Mouse (Mus musculus) embryonic facial prominence, embryonic 10.5 days (tissue): ENCODE results near the gene Marveld1. TPM values are rescaled to one million over a fixed set of nuclear protein-coding genes. Genes with fewer than 3 reads are reported as not detected.

ENCODE experiments used
- DNase-seq: peaks from one replicate; pipeline ENCODE4 v3.0.0-alpha.2; 2017; ENCODE audit warnings: low spot score
- H3K27ac ChIP-seq: fragments of 300-500 bp; sonication (generic); replicated peaks from 2 replicates; pipeline ENCODE4 v1.5.1; 2016; ENCODE audit warnings: mild to moderate bottlenecking
- H3K27me3 ChIP-seq: fragments of 300-500 bp; sonication (generic); replicated peaks from 2 replicates; pipeline ENCODE4 v1.6.1; 2016; ENCODE audit warnings: low read depth, mild to moderate bottlenecking; ENCODE audit not compliant: poor library complexity, severe bottlenecking
- H3K36me3 ChIP-seq: fragments of 300-500 bp; sonication (generic); replicated peaks from 2 replicates; pipeline ENCODE4 v1.6.1; 2016; ENCODE audit warnings: mild to moderate bottlenecking, moderate library complexity
- H3K4me1 ChIP-seq: fragments of 300-500 bp; sonication (generic); 2 replicates; pipeline ENCODE4 v1.6.1; 2016
- H3K4me3 ChIP-seq: fragments of 300-500 bp; sonication (generic); 2 replicates; pipeline ENCODE4 v1.5.1; 2016; ENCODE audit warnings: mild to moderate bottlenecking, moderate library complexity
- H3K9me3 ChIP-seq: fragments of 300-500 bp; sonication (generic); 2 replicates; pipeline ENCODE4 v1.6.1; 2016; ENCODE audit warnings: mild to moderate bottlenecking
- WGBS: fragments of 180-500 bp; shearing (Covaris S2); methylation state at CpG from one replicate; pipeline ENCODE4 v1.1.7; 2016; 5-methylcytosine and 5-hydroxymethylcytosine counted together
- polyA plus RNA-seq: library from polyadenylated mRNA; unstranded; fragments of >200 nt; fragmentation: Nextera tagmentation; extraction: Ambion mirVana; gene quantifications from 2 replicates; pipeline ENCODE4 v1.2.1, GENCODE M21; 2016

Gene Marveld1
- polyA plus RNA-seq, 1 experiment from 2014 or later: 3.9 TPM

DNA sequence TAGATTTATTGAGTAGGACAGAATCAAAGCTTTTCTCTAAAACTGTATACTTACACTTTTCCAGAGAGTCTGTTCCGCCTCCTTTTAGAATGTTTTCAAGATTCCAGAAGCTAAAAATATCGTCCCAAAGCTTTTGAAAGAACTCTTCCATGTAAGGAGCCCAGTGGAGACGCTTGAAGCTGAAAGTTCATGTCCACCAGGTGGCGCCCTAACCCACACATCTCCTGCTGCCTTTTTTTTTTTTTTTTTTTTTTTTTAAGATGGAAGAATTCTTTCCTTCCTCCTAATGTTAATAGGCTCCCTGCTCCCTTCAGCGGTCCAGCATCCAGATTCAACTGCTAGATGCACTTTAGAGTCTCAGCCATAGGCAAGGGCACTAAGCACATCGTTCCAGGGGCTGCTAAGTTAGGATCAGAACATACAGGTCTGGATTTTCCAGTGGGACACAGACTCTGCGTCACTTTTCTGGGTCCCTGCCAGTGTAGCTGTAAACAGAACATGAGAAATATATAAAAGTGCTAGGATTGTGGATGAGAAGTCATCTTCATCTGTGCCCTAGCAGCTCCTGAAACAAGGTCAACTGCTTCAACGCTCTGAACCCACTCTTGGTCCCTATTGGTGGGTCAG, 2.5 kb upstream of the Marveld1 start:
- peak; percentile 85 for DNase-seq
- H3K36me3 ChIP-seq: no peaks in the 10 kb centered on the region
- peaks cover 26% of the 10 kb centered on the region for H3K4me1 ChIP-seq
- H3K9me3 ChIP-seq: no peaks in the 10 kb centered on the region
- no peak overlapping the region for H3K27ac ChIP-seq
- 28% methylated on average over 8 of the region's 8 CpGs for WGBS
- H3K4me3 ChIP-seq: no peak overlapping the region
- H3K27me3 ChIP-seq: peaks cover 44% of the 10 kb centered on the region

DNA sequence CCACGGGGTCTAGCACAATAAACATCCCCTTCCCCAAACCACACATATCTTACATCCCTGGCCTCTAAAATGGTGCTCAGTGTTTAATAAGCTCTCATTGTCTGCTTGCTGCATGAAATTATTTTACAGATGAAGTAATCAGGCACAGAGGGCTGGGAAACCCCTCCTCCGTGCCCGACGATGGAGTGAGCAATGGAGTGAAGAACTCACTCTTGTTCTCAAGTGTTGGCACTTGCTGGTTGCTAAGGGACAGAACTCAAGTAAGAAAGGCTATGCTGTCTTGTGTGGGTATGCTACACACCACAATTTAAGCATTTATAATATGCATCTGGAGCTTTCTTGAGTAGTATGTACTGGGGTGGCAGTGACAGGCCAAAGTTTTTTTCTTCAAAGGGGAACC, 2.0 kb upstream of the Marveld1 start:
- no peak for DNase-seq
- H3K27ac ChIP-seq: no peak overlapping the region
- no peak overlapping the region for H3K4me3 ChIP-seq
- H3K9me3 ChIP-seq: no peaks in the 10 kb centered on the region
- peaks cover 47% of the 10 kb centered on the region for H3K27me3 ChIP-seq
- 78% methylated on average over 4 of the region's 4 CpGs for WGBS
- no peaks in the 10 kb centered on the region for H3K36me3 ChIP-seq
- peaks cover 29% of the 10 kb centered on the region for H3K4me1 ChIP-seq

DNA sequence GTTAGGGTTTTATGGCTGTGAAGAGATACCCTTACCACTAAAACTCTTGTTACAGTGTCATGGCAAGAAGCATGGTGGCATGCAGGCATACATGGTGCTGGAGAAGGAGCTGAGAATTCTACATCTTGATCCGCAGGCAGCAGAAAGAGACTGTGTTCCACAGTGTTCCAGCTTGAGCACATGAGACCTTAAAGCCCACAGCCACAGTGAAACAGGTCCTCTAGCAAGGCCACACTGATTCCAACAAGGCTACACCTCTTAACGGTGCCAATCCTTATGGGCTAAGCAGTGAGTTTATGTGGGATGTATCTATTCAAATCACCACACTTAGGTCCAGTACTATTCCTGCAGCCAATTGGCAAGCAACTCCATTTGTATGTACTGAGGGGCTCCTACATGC, 1.5 kb upstream of the Marveld1 start:
- Histone ChIP-seq H3K4me1 (peaks cover 29% of the 10 kb centered on the region), H3K4me3 (no peak overlapping the region), H3K27ac (no peak overlapping the region), H3K9me3 (no peaks in the 10 kb centered on the region), H3K36me3 (no peaks in the 10 kb centered on the region), H3K27me3 (peaks cover 47% of the 10 kb centered on the region)
- no peak for DNase-seq
- 89% methylated on average over 2 of the region's 2 CpGs for WGBS

DNA sequence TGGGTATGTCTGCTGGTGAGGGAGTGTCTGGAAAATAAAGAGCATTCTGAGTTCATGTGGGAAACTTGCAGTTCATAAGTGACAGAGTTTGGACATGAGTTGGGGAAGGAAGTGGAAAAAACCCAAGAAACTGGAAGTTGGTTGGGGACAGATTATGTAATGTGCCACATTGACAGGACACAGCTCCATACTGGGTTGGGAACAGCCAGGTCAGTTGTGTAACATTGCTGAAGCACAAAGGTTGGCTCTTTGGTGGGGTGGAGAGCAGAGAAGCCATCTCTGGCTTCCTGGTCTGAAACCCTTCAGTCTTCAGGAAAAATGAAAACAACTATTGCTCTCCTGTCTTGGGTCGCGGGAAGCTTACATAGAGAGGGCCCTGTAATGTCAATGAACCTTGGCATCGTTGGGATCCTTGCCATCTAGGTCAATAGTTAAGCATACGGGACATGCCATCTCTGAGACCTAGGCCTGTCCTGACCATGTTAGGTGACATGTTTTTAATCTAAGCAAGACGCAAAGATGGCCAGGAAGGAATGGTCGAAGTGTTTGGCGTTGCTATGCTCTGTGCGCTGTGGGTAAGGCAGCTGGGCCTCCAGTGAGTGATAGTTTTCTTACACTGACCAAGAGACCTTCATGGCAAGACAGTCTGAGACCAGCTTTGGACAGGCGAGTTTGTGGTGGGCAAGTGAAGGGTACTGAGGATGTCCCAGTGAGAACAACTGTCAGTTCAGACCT, 757 bp upstream of the Marveld1 start:
- H3K36me3 ChIP-seq: no peaks in the 10 kb centered on the region
- H3K27me3 ChIP-seq: peaks cover 47% of the 10 kb centered on the region
- H3K9me3 ChIP-seq: no peaks in the 10 kb centered on the region
- H3K27ac ChIP-seq: peak overlapping the region; percentile 89; the same call in 1 of the 2 replicates
- DNase-seq: no peak
- peak overlapping the region; percentile 76 for H3K4me3 ChIP-seq
- peaks cover 31% of the 10 kb centered on the region for H3K4me1 ChIP-seq
- 87% methylated on average over 9 of the region's 9 CpGs for WGBS

DNA sequence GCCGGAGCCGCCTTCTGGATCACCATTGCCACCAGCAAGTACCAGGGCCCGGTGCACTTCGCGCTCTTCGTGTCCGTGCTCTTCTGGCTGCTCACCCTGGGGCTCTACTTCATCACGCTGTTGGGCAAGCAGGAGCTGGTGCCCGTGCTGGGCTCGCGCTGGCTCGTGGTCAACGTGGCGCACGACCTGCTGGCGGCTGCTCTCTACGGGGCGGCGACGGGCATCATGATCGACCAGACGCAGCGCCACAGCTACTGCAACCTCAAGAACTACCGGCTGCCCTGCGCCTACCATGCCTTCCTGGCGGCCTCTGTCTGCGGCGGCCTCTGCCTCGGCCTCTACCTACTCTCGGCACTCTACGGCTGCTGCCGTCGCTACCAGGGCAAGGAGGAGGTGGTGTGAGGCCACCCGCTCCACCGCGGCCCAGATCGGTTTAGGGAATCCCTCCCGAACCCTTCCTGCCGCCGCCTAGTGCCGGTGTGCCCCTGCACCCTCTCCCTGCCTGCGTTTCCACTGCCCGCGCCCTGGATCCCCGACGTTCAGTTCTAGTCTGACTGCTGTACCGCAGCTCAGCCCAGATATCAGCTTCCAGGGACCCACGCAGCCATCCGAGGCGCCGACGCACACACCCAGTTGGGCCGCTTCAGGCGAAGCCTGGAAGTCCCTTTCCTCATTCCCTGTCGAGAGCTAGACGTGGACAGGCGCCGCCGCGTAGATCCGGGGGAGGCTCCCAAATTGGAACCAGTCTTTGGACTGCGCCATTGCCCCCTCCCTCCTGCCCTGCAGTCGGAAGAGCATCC, 769 bp downstream of the Marveld1 start:
- DNase-seq: peak; percentile 73
- peak overlapping the region; percentile 89 for H3K27ac ChIP-seq
- no peaks in the 10 kb centered on the region for H3K9me3 ChIP-seq
- H3K4me1 ChIP-seq: peaks cover 37% of the 10 kb centered on the region
- peak overlapping the region; percentile 76 for H3K4me3 ChIP-seq
- H3K36me3 ChIP-seq: no peaks in the 10 kb centered on the region
- under 1% methylated on average over 63 of the region's 63 CpGs for WGBS
- peaks cover 47% of the 10 kb centered on the region for H3K27me3 ChIP-seq

DNA sequence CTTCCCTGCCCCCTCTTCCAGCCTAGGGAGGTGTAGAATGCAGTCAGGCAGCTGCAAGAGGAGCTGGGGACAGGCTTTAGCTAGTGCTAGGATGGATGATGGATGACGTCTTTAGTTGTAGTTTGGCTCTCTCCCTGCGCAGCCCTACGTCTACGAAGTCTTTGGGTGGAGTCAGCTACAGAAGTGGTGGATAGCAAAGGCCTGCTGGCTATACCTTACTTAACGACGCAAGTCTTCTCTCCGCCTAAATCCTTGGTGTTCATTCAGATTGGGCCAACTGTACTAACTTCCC, 1.3 kb downstream of the Marveld1 start:
- no peak for DNase-seq
- peak overlapping the region; percentile 76 for H3K4me3 ChIP-seq
- 17% methylated on average over 7 of the region's 7 CpGs for WGBS
- H3K4me1 ChIP-seq: peaks cover 37% of the 10 kb centered on the region
- H3K9me3 ChIP-seq: no peaks in the 10 kb centered on the region
- peak overlapping the region; percentile 89; the same call in 1 of the 2 replicates for H3K27ac ChIP-seq
- H3K36me3 ChIP-seq: no peaks in the 10 kb centered on the region
- peaks cover 47% of the 10 kb centered on the region for H3K27me3 ChIP-seq

DNA sequence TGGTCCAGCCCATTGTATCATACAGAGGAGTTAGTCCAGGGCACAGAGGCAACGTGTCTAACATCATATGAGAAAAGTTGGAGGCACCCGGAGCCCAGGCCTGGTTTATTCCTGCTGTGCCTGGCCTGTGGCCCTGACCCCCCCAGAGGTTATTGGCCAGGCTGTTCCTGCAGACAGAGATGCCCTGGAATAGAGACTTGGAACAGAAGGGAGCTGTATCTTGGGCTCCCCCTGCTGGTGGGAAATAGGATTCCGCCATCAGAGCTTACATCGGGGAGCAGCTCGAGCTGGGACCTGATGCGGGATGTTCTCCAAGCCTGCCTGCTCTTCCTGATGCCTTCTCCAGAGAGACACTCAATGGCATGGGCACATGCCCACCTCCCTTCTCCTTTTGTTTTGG, 4.8 kb downstream of the Marveld1 start:
- H3K4me1 ChIP-seq: peaks cover 35% of the 10 kb centered on the region
- 9% methylated on average over 6 of the region's 6 CpGs for WGBS
- no peaks in the 10 kb centered on the region for H3K9me3 ChIP-seq
- peak; percentile 86 for DNase-seq
- no peaks in the 10 kb centered on the region for H3K36me3 ChIP-seq
- no peak overlapping the region for H3K27ac ChIP-seq
- H3K4me3 ChIP-seq: no peak overlapping the region
- H3K27me3 ChIP-seq: peaks cover 25% of the 10 kb centered on the region

DNA sequence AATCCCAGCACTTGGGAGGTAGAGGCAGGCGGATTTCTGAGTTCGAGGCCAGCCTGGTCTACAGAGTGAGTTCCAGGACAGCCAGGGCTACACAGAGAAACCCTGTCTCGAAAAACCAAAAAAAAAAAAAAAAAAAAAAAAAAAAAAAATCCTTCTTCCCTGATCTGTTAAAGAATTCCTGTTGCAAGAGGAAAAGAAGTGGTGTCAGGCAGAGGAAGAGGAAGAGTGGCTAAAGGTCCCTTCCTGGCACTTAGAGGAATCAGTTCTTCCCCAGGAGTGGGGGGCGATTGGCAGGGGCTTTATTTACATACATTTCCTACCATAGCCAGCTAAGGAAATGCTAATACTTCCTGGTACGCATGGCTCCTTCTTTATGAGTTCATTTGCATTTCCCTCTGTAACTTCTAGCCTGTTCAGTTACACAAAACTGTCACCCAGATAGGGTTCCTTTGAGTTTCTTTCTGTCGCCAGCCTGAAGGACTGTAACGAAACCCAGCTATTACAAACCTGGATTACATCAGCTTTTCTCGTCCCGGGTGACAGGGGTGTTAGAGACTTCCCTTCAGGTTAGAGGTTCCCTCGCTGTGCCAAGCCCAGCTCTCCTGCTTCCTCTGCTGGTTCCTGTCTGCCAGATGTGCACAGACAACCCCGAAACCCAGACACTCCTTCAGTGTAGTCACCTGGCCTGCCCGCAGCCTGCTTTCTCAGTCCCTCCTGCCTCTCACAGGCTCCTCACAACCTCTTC, 10.5 kb downstream of the Marveld1 start:
- Histone ChIP-seq H3K9me3 (no peaks in the 10 kb centered on the region), H3K36me3 (no peaks in the 10 kb centered on the region), H3K27ac (peak overlapping the region; percentile 65), H3K27me3 (no peaks in the 10 kb centered on the region), H3K4me1 (peaks cover 11% of the 10 kb centered on the region), H3K4me3 (no peak overlapping the region)
- no peak for DNase-seq
- WGBS: 68% methylated on average over 12 of the region's 12 CpGs

DNA sequence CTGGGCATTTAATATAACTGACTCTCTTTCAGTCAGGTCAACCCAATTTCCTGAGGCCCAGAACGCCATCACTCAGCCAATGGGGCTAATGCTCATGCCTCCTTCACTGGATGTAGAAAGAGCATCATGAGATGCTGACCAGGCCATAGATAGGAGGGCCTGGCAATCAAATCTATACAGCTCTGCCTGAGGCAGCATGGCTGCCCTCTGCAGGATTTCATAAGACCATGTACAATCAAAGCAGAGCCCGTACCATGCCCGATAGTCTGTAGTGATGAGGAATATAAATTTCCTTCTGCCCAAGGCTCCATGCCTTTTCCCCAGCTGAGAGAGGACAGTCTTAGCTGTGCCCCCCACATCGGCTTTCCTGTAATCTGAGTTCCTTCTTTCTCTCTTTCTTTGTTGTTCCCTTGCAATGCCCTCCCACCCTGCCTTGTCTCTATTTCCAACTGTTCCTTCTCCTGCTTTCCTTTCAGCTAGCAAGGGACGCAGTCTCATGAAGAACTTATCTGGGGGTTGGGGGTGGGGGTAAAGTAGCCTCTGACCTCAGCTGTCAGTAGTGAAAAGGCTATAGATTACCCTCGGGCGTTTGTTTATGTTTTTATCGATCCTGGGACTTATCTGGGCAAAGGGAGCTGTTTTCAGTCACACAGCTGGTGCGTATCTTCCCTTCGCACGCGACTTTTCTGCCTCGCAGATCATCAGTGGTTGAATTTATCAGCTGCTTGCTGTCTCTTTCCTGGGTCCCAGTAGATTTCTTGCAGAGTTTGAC, 11.2 kb downstream of the Marveld1 start:
- Histone ChIP-seq H3K4me3 (no peak overlapping the region), H3K4me1 (peaks cover 11% of the 10 kb centered on the region), H3K27me3 (no peaks in the 10 kb centered on the region), H3K9me3 (no peaks in the 10 kb centered on the region), H3K27ac (peak overlapping the region; percentile 65), H3K36me3 (no peaks in the 10 kb centered on the region)
- WGBS: 49% methylated on average over 13 of the region's 13 CpGs
- no peak for DNase-seq

DNA sequence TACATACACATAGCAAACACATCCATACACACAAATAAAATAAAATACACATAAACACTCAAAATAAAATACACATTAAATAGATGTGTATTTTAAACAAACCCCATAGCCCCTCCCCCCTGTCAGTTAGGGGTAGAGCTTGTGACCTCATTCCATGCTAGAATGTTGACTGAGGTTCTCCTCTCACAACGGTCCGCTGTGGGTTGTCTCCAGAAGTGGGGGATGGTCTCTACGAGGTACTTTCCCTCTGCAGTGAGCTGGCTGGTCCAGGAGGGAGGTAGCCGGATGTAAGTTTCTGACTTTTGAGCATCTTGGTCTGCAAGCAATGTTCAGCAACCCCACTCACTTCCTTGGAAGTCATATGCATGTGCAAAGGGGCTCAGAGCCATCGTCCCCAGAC, 16.6 kb downstream of the Marveld1 start, which contains the start of gene Zfyve27:
Gene Zfyve27 (plus strand): TSS at position 188 of the 400 bp plus-strand sequence.
- Histone ChIP-seq H3K4me3 (no peak within 1 kb of the TSS), H3K9me3 (no peaks in the 10 kb centered on the region), H3K27me3 (peaks cover 26% of the 10 kb centered on the region), H3K36me3 (no peaks in the 10 kb centered on the region), H3K4me1 (peaks cover 3% of the 10 kb centered on the region; the same call in 1 of the 2 replicates), H3K27ac (no peak within 1 kb of the TSS)
- no peak for DNase-seq
- 79% methylated on average over 5 of the region's 5 CpGs for WGBS

DNA sequence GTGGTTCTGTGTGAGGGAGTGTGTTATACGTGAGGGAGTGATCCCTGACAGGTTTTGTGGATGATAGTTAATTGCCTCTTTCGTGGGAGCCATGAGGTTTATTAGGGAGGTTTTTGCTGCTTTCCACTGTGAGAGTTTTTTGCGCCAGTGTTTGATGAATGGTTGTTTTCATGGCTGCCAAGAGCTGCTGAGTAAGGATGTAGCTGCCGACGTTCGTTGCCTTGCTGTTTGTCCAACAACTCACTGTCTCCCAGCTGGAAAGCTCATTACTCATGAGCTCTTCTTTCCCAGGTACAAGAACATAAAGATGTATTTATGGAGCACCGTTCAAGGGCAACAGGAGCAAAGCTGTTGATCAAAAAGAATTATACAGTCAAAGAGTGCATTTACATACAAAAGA, 17.0 kb downstream of the Marveld1 start:
- DNase-seq: no peak
- Histone ChIP-seq H3K27me3 (peaks cover 31% of the 10 kb centered on the region), H3K27ac (no peak overlapping the region), H3K4me1 (0 out of 2 replicates have a peak, but pooled peaks cover 3% of the 10 kb centered on the region), H3K36me3 (no peaks in the 10 kb centered on the region), H3K4me3 (no peak overlapping the region), H3K9me3 (no peaks in the 10 kb centered on the region)
- 75% methylated on average over 7 of the region's 7 CpGs for WGBS
